Mouse (Mus musculus) gastrocnemius, adult 2 months (tissue): ENCODE results near the gene Fam166a. TPM values are rescaled to one million over a fixed set of nuclear protein-coding genes. Genes with fewer than 3 reads are reported as not detected.
A peak's percentile ranks its signal among the peaks of the same experiment; 100 is the strongest.

ENCODE experiments used
- DNase-seq: peaks from one replicate; pipeline ENCODE4 v3.0.0; 2022
- H3K27ac ChIP-seq: fragments of 200-600 bp; 2 replicates; pipeline ENCODE4 v1.8.1; 2022; ENCODE audit warnings: mild to moderate bottlenecking
- H3K4me3 ChIP-seq: fragments of 200-600 bp; 2 replicates; pipeline ENCODE4 v1.8.1; 2022; ENCODE audit warnings: mild to moderate bottlenecking, moderate library complexity
- CTCF ChIP-seq: fragments of 200-600 bp; IDR thresholded peaks from 2 replicates; pipeline ENCODE4 v1.8.1; 2022; ENCODE audit warnings: antibody characterized with exemption, mild to moderate bottlenecking, moderate library complexity
- intact Hi-C: fragments of 180-260 bp; cut with DNase I; formaldehyde crosslinking; loops from one replicate; pipeline ENCODE4 v1.15.1; 2025
- total RNA-seq, 2 experiments: library from RNA; stranded (reverse); gene quantifications; 2 replicates each; pipeline ENCODE4 v1.2.3; 2021

Fam166a gene
- total RNA-seq, 2 experiments from 2014 or later: not detected

GRCm38 (mm10) chr2:25211121-25211670 lies 7.3 kb upstream of the Fam166a start, which contains the start of gene Nelfb:
Nelfb (minus strand) TSS chr2:25211489.
- peak; percentile 93 for DNase-seq
- Histone ChIP-seq H3K27ac (peak within 1 kb of the TSS; percentile 97), H3K4me3 (peak within 1 kb of the TSS; percentile 99)
- intact Hi-C loops: no loop called here
- TF ChIP-seq CTCF: no peak

GRCm38 (mm10) chr2:25213266-25213865 lies 5.2 kb upstream of the Fam166a start:
- no peak for DNase-seq
- intact Hi-C loops: no loop called here
- H3K4me3 ChIP-seq: no peak overlapping the region
- no peak overlapping the region for H3K27ac ChIP-seq
- no peak for TF ChIP-seq CTCF

GRCm38 (mm10) chr2:25214444-25214843 lies 4.1 kb upstream of the Fam166a start, which contains the start of gene Stpg3:
Stpg3 (minus strand) TSS chr2:25214637.
- H3K27ac ChIP-seq: no peak within 1 kb of the TSS
- intact Hi-C loops: no loop called here
- H3K4me3 ChIP-seq: no peak within 1 kb of the TSS
- no peak for TF ChIP-seq CTCF
- DNase-seq: no peak

GRCm38 (mm10) chr2:25217666-25218065 lies 879 bp upstream of the Fam166a start:
- no peak for DNase-seq
- Histone ChIP-seq H3K4me3 (no peak overlapping the region), H3K27ac (no peak overlapping the region)
- intact Hi-C loops: no loop called here
- no peak for TF ChIP-seq CTCF

- intact Hi-C loops: no loop called here
- peak overlapping the region; percentile 41; the same call in 1 of the 2 replicates for H3K27ac ChIP-seq
- no peak for TF ChIP-seq CTCF
- H3K4me3 ChIP-seq: peak overlapping the region; percentile 51
- no peak for DNase-seq
Observed at GRCm38 (mm10) chr2:25221331-25221772, 2.8 kb downstream of the Fam166a start.

GRCm38 (mm10) chr2:25223681-25224491 lies 5.3 kb downstream of the Fam166a start:
- DNase-seq: peak; percentile 94
- H3K27ac ChIP-seq: peak overlapping the region; percentile 97
- intact Hi-C loops: no loop called here
- no peak for TF ChIP-seq CTCF
- H3K4me3 ChIP-seq: peak overlapping the region; percentile 93

GRCm38 (mm10) chr2:25224492-25224765 lies 5.9 kb downstream of the Fam166a start, which contains the start of gene Tubb4b:
Tubb4b (minus strand) TSS chr2:25224702.
- no peak for DNase-seq
- Histone ChIP-seq H3K27ac (peak within 1 kb of the TSS; percentile 98), H3K4me3 (peak within 1 kb of the TSS; percentile 93)
- peak; percentile 37; the same call in 1 of the 2 replicates for TF ChIP-seq CTCF
- intact Hi-C loops: no loop called here

- peak overlapping the region; percentile 98 for H3K27ac ChIP-seq
- no peak for TF ChIP-seq CTCF
- H3K4me3 ChIP-seq: peak overlapping the region; percentile 93
- DNase-seq: peak; percentile 99
- intact Hi-C loops: loop anchor here (5.0 kb wide), 1 partner anchor 67 kb away; no protein-coding TSS in a partner anchor
Observed at GRCm38 (mm10) chr2:25224766-25225752, 6.5 kb downstream of the Fam166a start.

GRCm38 (mm10) chr2:25225811-25226379 lies 7.3 kb downstream of the Fam166a start:
- Histone ChIP-seq H3K4me3 (peak overlapping the region; percentile 72), H3K27ac (peak overlapping the region; percentile 98)
- intact Hi-C loops: loop anchor here (5.0 kb wide), 1 partner anchor 66 kb away; no protein-coding TSS in a partner anchor
- DNase-seq: no peak
- no peak for TF ChIP-seq CTCF

- Histone ChIP-seq H3K4me3 (peak overlapping the region; percentile 26; the same call in 1 of the 2 replicates), H3K27ac (peak overlapping the region; percentile 98)
- DNase-seq: peak; percentile 83
- intact Hi-C loops: loop anchor here (5.0 kb wide), 1 partner anchor 65 kb away; no protein-coding TSS in a partner anchor
- no peak for TF ChIP-seq CTCF
Observed at GRCm38 (mm10) chr2:25226864-25227263, 8.3 kb downstream of the Fam166a start.

GRCm38 (mm10) chr2:25227406-25227805 lies 8.9 kb downstream of the Fam166a start:
- intact Hi-C loops: loop anchor here (5.0 kb wide), 1 partner anchor 65 kb away; no protein-coding TSS in a partner anchor
- H3K27ac ChIP-seq: peak overlapping the region; percentile 98
- no peak for TF ChIP-seq CTCF
- DNase-seq: no peak
- H3K4me3 ChIP-seq: no peak overlapping the region
